Mouse (Mus musculus) heart, postnatal 4 days (tissue): ENCODE measurements around the gene Elfn2. TPM values are rescaled to one million over a fixed set of nuclear protein-coding genes. Genes with fewer than 3 reads are reported as not detected.

Experiments
- DNase-seq: peaks from one replicate; pipeline ENCODE4 v3.0.0; 2021
- total RNA-seq, 2 experiments: library from RNA; stranded (reverse); gene quantifications; 2 replicates each; pipeline ENCODE4 v1.2.3; 2021

The Elfn2 gene
- total RNA-seq, 2 experiments from 2014 or later: 0.95 to 1.3 TPM

DNA sequence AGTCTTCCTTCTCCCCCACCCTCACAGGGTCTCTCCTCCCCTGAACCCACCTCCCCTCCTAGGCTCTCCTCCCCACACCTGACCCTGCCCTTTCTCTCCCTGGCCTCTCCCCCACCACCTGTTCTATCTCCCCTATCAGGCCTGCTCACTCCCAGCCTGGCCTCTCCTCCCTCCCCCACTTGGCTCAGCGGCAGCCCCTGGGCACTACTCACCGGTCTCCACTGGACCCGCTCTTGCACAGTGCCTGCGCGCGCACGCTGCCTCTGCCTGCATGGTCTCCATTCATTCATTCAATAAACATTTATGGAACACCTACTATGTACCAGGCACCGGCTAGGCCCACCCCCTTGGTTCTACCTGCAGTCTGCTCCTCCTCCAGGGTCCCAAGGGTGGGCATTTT is 37.3 kb downstream of the Elfn2 start:
- DNase-seq: no peak

GRCm38 (mm10) chr15:78680291-78680690 is 38.3 kb downstream of the Elfn2 start:
- DNase-seq: no peak

GRCm38 (mm10) chr15:78677708-78678107 is 40.9 kb downstream of the Elfn2 start:
- DNase-seq: no peak

DNA sequence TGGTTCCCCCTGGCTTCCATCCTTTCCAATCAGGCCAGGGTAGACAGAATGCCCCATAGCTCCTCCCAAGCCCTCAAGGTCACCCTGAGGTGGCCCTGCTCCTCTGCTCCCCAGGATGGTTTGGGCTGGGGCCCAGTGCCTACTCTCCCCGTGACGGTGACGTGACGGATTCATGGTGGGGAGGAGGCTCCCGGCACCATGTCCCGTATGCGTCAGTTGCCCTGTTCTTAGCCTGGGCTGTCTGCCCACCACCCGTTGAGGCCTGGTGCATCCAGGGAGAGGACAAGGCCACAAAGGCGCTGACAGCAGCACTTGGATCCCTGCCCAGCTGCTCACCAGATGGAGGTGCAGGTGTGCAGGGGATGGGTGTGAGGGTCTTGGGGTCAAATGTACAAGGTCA is 41.6 kb downstream of the Elfn2 start:
- DNase-seq: peak; percentile 84

- no peak for DNase-seq
Measured at GRCm38 (mm10) chr15:78674912-78675412, 43.6 kb downstream of the Elfn2 start.

DNA sequence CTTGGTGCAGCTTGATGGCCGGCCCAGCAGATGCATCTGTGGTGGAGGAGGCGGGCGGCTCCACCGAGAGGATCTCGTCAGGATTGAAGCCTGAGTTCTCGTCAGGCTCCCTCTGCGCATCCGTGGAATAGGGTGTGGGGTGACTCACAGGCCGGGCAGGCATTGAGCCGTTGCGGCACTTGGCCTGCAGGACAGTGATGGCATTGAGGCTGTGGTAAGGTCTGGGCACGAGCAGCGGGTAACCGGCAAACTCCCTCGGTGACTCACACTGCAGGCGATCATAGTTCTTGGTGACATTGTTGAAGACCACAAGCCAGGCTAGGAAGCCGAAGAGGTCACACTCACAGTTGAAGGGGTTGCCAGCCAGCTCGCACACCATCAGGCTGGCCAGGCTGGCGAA is 45.1 kb downstream of the Elfn2 start:
- DNase-seq: no peak

- peak; percentile 33 for DNase-seq
Measured at GRCm38 (mm10) chr15:78670341-78670740, 48.2 kb downstream of the Elfn2 start.

DNA sequence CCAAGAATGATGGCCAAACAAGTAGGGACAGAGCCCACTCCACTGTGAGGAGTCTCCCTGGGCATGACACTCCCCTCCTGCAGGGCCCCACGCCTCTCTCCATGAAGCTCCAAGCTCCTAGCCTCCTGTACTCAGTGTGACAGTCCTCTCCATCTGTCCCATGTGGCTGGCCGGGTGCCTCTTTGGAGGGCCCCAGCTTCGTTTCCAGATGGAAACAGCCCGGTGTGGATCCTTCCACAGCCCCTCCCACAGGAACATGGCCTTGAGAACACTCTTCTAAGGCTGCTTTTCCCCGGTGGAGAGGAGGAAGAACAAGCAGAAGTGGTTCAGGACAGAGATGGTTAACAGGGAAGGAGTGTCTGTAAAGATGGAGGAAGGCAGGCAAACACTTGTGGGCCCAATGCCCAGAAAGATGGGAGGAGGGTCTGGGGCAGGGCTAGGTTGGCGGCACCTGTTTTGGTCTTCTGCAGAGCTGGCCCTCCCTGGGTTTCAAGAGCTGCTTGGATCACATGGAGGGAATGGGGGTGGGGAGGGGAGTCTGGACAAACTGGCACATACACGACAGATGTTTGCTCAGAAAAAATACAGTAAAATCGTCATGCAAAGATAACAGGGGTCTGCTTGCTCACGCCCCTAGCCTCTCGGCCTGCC is 49.2 kb downstream of the Elfn2 start:
- no peak for DNase-seq

DNA sequence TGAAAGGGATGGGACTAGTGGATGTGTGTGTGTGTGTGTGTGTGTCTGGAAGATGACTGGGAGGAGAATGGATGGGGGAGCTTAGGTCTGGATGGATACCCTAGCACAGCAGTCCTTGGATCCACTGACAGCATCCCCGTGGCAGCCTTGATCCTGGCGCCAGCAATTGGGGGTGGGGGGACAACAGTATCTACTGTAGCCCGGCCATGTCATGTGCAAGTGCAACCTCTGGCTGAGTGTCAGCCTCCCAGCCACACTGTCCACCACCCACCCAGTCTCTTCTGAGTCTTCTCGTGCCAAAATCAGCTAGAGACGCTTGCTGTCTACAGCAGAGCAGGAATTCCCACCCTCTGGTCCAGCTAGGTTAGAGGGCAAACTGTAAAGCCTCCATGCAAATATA is 54.3 kb downstream of the Elfn2 start:
- DNase-seq: peak; percentile 58

DNA sequence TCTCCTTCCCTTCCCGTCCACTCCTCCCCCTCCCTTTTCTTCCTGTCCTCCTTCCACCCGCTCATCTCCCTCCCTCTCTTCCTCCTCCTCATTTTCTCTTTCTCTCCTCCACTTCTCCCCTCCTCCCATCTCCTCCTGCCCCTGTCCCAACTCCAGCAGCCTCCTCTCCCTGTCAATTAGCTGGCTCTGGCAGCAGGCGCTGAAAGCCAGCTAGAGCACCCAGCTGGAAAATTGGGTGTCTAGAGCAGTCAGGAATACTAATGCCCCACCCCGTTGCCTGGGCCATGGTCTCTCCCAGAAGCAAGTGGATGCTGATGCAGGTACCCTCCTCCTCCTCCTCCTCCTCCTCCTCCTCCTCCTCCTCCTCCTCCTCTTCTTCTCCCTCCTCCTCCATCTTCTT is 67.4 kb downstream of the Elfn2 start:
- no peak for DNase-seq

DNA sequence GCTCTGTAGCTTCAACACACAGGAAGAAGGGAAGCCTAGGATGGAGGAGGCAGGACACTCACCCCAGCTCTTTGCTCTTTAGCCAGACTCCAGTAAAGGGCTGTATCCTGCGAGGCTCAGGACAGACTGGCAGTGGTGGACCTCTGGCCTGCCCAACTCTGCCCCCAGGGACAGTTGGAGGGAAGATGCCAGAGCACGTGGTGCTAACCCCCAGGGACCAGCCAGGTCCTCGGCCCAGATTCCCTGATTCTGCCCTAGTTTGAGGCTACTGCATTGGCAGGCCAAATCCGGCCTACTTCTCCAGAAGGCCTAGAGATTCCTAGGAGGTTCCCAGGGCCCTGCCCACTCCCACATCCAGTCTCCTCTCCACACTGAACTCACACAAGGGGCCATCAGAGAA is 70.8 kb downstream of the Elfn2 start:
- no peak for DNase-seq

GRCm38 (mm10) chr15:78644606-78645005 is 74.0 kb downstream of the Elfn2 start:
- DNase-seq: no peak

- no peak for DNase-seq
Measured at GRCm38 (mm10) chr15:78643633-78644032, 74.9 kb downstream of the Elfn2 start.

- peak; percentile 53 for DNase-seq
Measured at GRCm38 (mm10) chr15:78635231-78635630, 83.3 kb downstream of the Elfn2 start.

GRCm38 (mm10) chr15:78634095-78634737 is 84.4 kb downstream of the Elfn2 start:
- DNase-seq: no peak

DNA sequence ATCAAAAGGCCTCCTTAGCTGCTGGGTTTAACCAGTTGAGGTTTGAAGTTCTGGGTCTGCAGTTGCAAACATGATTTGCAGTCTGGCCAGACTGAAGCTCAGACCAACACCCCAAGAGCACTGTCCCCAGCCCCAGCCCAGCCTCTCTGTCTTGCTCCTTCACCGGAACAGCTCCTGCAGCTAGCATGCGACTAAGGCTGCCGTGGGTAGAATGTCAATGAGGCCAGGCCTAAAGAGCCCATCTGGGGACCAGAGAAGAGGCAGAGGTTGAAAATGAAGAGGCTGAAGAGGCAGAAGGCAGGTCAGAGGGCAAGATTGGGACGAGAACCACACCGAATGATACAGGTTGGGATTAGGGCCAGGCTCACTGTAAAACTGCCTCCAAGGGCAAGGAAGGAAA is 85.2 kb downstream of the Elfn2 start:
- no peak for DNase-seq

GRCm38 (mm10) chr15:78632387-78632786 is 86.2 kb downstream of the Elfn2 start:
- no peak for DNase-seq

DNA sequence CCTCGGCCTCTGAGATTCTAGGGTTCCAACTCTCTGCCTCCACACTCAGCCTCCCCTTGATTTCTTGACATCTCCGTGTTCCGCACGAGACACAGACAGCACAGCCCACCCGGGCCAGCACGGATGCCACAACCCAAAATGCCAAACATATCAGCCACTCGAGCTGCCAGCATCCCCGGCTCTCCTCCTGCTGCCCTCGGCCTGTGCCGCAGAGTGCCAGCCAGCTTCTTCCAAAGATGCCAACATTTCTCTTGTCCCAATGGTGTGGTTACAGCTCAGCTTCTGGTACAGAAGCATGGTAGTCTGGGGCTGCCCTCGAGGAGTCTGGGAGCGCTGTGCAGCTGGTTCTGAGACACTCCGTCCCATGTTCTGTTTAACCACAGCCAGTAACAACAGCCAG is 92.3 kb downstream of the Elfn2 start:
- no peak for DNase-seq

DNA sequence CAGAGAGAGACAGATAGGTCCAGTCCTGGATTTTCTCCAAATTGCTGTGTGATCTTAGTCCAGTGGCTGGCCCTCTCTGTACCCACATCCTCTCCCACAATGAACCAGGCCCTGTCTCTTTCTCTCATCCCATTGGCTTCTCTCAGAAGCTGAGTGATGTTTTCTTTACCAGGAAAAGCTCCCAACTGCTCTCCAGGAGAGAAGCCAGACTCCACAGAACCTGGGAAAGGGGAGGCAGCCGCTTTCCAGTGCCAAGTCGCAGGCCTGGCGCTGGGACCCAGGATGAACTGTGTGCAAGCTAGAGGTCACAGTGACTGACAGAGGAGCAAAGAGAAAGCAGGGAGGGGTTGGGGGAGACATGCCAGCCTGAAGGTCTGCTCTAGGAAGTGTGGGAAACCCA is 93.6 kb downstream of the Elfn2 start:
- DNase-seq: peak; percentile 32

DNA sequence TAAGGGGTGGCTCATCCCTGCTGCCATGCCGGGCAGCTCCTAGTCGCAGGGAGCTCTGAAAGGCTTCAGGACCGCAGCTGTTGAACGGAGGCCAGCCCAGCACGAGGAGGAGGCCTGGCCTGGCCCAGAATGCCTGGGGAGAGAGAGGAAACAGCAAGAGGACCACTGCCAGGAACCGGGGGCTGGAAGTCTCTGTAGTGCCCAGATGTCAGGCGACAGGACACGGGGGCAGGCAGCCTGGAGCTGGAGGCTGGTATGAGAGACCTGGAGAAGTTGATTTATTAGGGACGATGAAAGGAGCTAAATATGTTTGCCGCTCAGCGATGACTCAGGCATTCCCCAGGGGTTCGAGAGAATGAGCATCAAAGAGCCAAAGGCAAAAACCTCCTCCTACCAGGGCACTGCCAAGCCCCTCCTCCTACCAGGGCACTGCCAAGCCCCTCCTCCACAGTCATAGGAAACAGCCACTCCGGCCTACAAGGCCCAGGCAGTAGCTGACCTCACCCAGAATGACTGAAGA is 94.1 kb downstream of the Elfn2 start:
- peak; percentile 88 for DNase-seq

DNA sequence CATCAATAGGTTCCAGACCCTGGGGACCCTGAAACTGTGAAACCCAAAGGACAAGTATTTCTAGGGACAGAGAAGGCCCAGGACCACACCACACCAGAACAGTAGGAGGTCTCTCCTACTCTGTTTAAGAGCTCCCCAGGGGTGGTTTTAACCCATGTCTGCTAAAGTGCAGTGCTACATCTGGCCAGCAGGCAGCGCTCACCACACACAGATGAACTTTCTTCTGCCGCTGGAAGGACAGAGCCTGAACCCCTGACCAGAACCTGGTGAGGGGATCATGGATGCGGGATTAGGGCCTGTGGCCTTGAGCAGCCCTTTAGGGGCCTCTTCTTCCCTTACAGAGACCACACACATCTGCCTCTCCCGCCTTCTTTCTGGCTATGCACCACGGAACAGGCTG is 95.1 kb downstream of the Elfn2 start:
- peak; percentile 84 for DNase-seq
